Mouse (Mus musculus): ENCODE measurements around the gene Fsip2.

Fsip2 gene

GRCm38 (mm10) chr2:82943472-82943871 lies at the start of gene Fsip2:
Fsip2 (plus strand) TSS chr2:82943634.
- no peak for DNase-seq

- DNase-seq, result no peak
These were observed 20.0 kb downstream of the Fsip2 start for GRCm38 (mm10) chr2:82963443-82963842.

- DNase-seq, result no peak
These were observed 82.4 kb downstream of the Fsip2 start for GRCm38 (mm10) chr2:83025853-83026252.

- no peak for DNase-seq
These were observed 109.7 kb downstream of the Fsip2 start for GRCm38 (mm10) chr2:83052914-83053690.

Measured in lung, postnatal 4 days (tissue).